Mouse (Mus musculus): Measurements from ENCODE around the gene Vmn1r25. TPM values are rescaled to one million over a fixed set of nuclear protein-coding genes. Genes with fewer than 3 reads are reported as not detected.
"Not testable (repeated sequence)": the region's sequence is repeated elsewhere in the genome, so short reads cannot be mapped to it uniquely, and the experiment has no call there.

Gene Vmn1r25
- not detected in 2 replicates for polyA plus RNA-seq (2012; rRNA removed)

GRCm38 (mm10) chr6:57980710-57981109, at the start of gene Vmn1r25:
TSS of gene Vmn1r25 (minus strand) at chr6:57980810.
- no peak for DNase-seq
- no peak for TF ChIP-seq CTCF (IDR thresholded peaks at IDR 0.05; ENCODE audit: insufficient read depth, low read length)
- no peak for TF ChIP-seq POLR2A (IDR thresholded peaks at IDR 0.05; ENCODE audit: borderline replicate concordance, extremely low read depth, low read depth, low read length)
- WGBS: 47% methylated on average over 3 of the region's 3 CpGs
- no peaks in the 10 kb centered on the region for H3K4me1 ChIP-seq (ENCODE audit: control insufficient read depth, insufficient read depth, low read length)
- no peak within 1 kb of the TSS for H3K4me3 ChIP-seq (replicated peaks; ENCODE audit: extremely low read depth, low read depth, low read length)

GRCm38 (mm10) chr6:58017478-58017877, 36.9 kb upstream of the Vmn1r25 start:
- 90% methylated on average over 21 of the region's 21 CpGs for WGBS
- not testable (repeated sequence) for H3K4me1 ChIP-seq (ENCODE audit: control insufficient read depth, insufficient read depth, low read length); DNase-seq; H3K4me3 ChIP-seq (replicated peaks; ENCODE audit: extremely low read depth, low read depth, low read length)

GRCm38 (mm10) chr6:58015059-58015458, 34.4 kb upstream of the Vmn1r25 start, which contains the start of gene Vmn1r26:
TSS of gene Vmn1r26 (minus strand) at chr6:58015159.
- H3K4me3 ChIP-seq (replicated peaks; ENCODE audit: extremely low read depth, low read depth, low read length): no peak within 1 kb of the TSS
- H3K4me1 ChIP-seq (ENCODE audit: control insufficient read depth, insufficient read depth, low read length): no peaks in the 10 kb centered on the region
- no peak for TF ChIP-seq CTCF (IDR thresholded peaks at IDR 0.05; ENCODE audit: insufficient read depth, low read length)
- no peak for TF ChIP-seq POLR2A (IDR thresholded peaks at IDR 0.05; ENCODE audit: borderline replicate concordance, extremely low read depth, low read depth, low read length)
- 94% methylated on average over 1 of the region's 1 CpGs for WGBS
- no peak for DNase-seq

- not testable (repeated sequence) for H3K4me1 ChIP-seq (ENCODE audit: control insufficient read depth, insufficient read depth, low read length); H3K4me3 ChIP-seq (replicated peaks; ENCODE audit: extremely low read depth, low read depth, low read length); DNase-seq
- 56% methylated on average over 1 of the region's 1 CpGs for WGBS
These were observed 19.2 kb downstream of the Vmn1r25 start, which contains the start of gene Vmn1r24 for GRCm38 (mm10) chr6:57961403-57961802. TSS of gene Vmn1r24 (minus strand) at chr6:57961503.

Other genes starting within 250 kb of the Vmn1r25 start
- 12.9 and 16.4 TPM in 2 replicates for gene Vopp1, start 155.7 kb downstream of the Vmn1r25 start, polyA plus RNA-seq (2012; rRNA removed)
- gene Vmn1r21, start 130.5 kb downstream of the Vmn1r25 start, polyA plus RNA-seq (2012; rRNA removed): not detected in 2 replicates
- not detected in 2 replicates for gene Vmn1r22, start 72.8 kb downstream of the Vmn1r25 start, polyA plus RNA-seq (2012; rRNA removed)
- not detected in 2 replicates for gene Vmn1r23, start 54.0 kb downstream of the Vmn1r25 start, polyA plus RNA-seq (2012; rRNA removed)
- gene Vmn1r24, start 19.3 kb downstream of the Vmn1r25 start, polyA plus RNA-seq (2012; rRNA removed): not detected in 2 replicates
- gene Vmn1r26, start 34.3 kb upstream of the Vmn1r25 start, polyA plus RNA-seq (2012; rRNA removed): not detected in 2 replicates
- gene Vmn1r27, start 238.0 kb upstream of the Vmn1r25 start, polyA plus RNA-seq (2012; rRNA removed): not detected in 2 replicates

Measured in lung, adult 2 months (tissue).